Mouse (Mus musculus) heart, adult 2 months (tissue): ENCODE measurements at regions not wholly inside any gene's neighbourhood (a gene's known extent, or its start where the extent isn't known, plus 50 kb on each side); places are given as distances from the start of the nearest gene placed in this dataset.
A peak's percentile ranks its signal among the peaks of the same experiment; 100 is the strongest.

ENCODE experiments used
- DNase-seq, 2 experiments: peaks; one replicate each; pipeline ENCODE4 v3.0.0; 2021
- H3K27ac ChIP-seq: fragments of 200-600 bp; 2 replicates; pipeline ENCODE4 v1.8.1; 2022
- H3K27me3 ChIP-seq: fragments of 200-500 bp; 2 replicates; pipeline ENCODE4 v1.6.1; 2012; ENCODE audit warnings: mild to moderate bottlenecking, low read length, inconsistent platforms, mixed read lengths; ENCODE audit not compliant: control insufficient read depth, insufficient read depth
- H3K36me3 ChIP-seq: fragments of 200-500 bp; 2 replicates; pipeline ENCODE4 v1.6.1; 2012; ENCODE audit warnings: low read length, inconsistent platforms; ENCODE audit not compliant: control insufficient read depth, insufficient read depth
- H3K4me1 ChIP-seq: fragments of 200-500 bp; 2 replicates; pipeline ENCODE4 v1.6.1; 2011; ENCODE audit warnings: low read length; ENCODE audit not compliant: control insufficient read depth, insufficient read depth
- H3K4me3 ChIP-seq: fragments of 200-600 bp; 2 replicates; pipeline ENCODE4 v1.8.1; 2022
- H3K79me2 ChIP-seq: fragments of 200-500 bp; replicated peaks from 2 replicates; pipeline ENCODE4 v1.6.1; 2012; ENCODE audit warnings: mild to moderate bottlenecking, inconsistent platforms, low read length, moderate library complexity, mixed read lengths; ENCODE audit not compliant: control insufficient read depth, insufficient read depth
- H3K9ac ChIP-seq: fragments of 200-500 bp; 2 replicates; pipeline ENCODE4 v1.6.1; 2012; ENCODE audit warnings: low read depth, mild to moderate bottlenecking, control low read depth, inconsistent platforms, low read length, mixed read lengths
- CTCF ChIP-seq: fragments of 200-600 bp; IDR thresholded peaks from 2 replicates; pipeline ENCODE4 v1.8.1; 2022; ENCODE audit warnings: antibody characterized with exemption, mild to moderate bottlenecking, moderate library complexity
- EP300 ChIP-seq: fragments of 200-500 bp; IDR thresholded peaks from 2 replicates; pipeline ENCODE4 v1.6.1; 2011; ENCODE audit warnings: low read depth, low read length, control low read depth; ENCODE audit not compliant: insufficient read depth
- POLR2A ChIP-seq: fragments of 200-500 bp; IDR thresholded peaks from 2 replicates; pipeline ENCODE4 v1.6.1; 2011; ENCODE audit warnings: mild to moderate bottlenecking, low read depth, low read length, control low read depth; ENCODE audit not compliant: insufficient read depth
- WGBS: fragments of 180-500 bp; shearing (Covaris S2); methylation state at CpG from one replicate; pipeline ENCODE4 v1.1.7; 2018; 5-methylcytosine and 5-hydroxymethylcytosine counted together
- intact Hi-C: fragments of 180-260 bp; cut with DNase I; formaldehyde crosslinking; loops from one replicate; pipeline ENCODE4 v1.15.1; 2025

DNA sequence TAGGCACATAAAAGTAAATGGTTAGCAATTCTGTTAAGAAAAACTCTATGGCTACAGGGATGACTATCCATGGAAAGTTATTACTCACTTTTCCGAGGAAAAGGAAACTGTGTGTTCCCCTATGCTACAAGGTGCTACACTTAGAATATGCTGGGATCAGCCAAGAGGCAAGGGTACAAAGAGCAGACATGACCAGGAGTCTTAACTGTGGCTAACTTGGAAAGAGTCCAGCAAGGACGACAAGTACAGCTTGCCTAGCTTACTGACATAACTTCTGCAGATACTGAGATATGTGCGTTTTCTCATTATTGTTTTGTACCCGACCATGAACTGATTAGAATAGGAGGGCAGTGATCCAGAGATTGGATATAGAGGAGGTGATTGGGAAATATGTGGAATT is 296.4 kb downstream of the Gm16223 start:
- intact Hi-C loops = no loop called here
- Histone ChIP-seq H3K4me1 (no peaks in the 10 kb centered on the region), H3K27me3 (no peaks in the 10 kb centered on the region), H3K79me2 (no peaks in the 10 kb centered on the region), H3K9ac (no peak overlapping the region), H3K36me3 (no peaks in the 10 kb centered on the region), H3K4me3 (no peak overlapping the region), H3K27ac (no peak overlapping the region)
- DNase-seq = no peak
- WGBS = 40% methylated on average over 4 of the region's 4 CpGs
- no peak for TF ChIP-seq POLR2A

DNA sequence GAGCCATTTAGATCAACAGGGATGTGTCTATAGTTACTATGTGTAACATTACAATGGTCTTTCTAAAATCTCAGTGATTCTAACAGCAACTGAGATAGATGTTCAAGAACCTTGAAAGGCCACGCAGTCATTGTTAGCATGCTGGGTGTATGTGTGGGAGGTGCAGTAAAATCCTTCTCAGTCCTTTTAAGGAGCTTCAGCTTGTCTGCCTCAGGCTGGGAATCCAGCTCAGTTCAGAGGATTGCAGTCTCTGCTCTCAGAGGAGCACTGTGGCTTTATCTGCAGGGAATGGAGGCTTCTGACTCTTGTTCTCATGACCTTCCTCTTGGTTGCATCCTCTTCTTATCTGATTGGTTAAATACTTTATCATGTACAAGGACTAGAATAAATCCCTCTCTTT is 320.2 kb downstream of the Gm16223 start:
- Histone ChIP-seq H3K9ac (no peak overlapping the region), H3K4me3 (no peak overlapping the region), H3K27ac (no peak overlapping the region), H3K4me1 (no peaks in the 10 kb centered on the region), H3K27me3 (no peaks in the 10 kb centered on the region), H3K36me3 (no peaks in the 10 kb centered on the region), H3K79me2 (no peaks in the 10 kb centered on the region)
- intact Hi-C loops = no loop called here
- no peak for TF ChIP-seq EP300
- TF ChIP-seq POLR2A = no peak
- TF ChIP-seq CTCF = no peak
- 34% methylated on average over 1 of the region's 1 CpGs for WGBS
- no peak for DNase-seq

DNA sequence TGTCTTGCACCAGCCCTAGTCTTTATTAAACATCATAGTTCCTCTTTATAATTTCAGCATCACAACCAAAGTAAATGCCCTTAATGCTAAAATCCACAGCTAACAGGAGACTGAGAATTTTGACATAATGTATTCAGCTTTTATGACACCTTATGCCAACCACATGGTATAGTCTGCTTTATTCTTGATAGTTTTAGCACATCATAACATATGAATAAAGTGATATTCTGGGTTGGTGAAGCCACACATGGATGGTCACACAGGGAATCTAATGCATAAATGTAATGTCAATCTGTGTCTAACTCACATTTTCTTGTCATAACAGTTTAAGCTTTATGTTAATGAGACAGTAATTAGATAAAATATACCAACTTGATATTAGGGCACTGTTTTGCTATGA is 328.9 kb downstream of the Gm16223 start:
- Histone ChIP-seq H3K4me1 (no peaks in the 10 kb centered on the region), H3K4me3 (no peak overlapping the region), H3K27me3 (no peaks in the 10 kb centered on the region), H3K9ac (no peak overlapping the region), H3K27ac (no peak overlapping the region), H3K79me2 (no peaks in the 10 kb centered on the region), H3K36me3 (no peaks in the 10 kb centered on the region)
- no peak for DNase-seq
- no peak for TF ChIP-seq POLR2A
- no peak for TF ChIP-seq EP300
- TF ChIP-seq CTCF = no peak
- intact Hi-C loops = no loop called here

DNA sequence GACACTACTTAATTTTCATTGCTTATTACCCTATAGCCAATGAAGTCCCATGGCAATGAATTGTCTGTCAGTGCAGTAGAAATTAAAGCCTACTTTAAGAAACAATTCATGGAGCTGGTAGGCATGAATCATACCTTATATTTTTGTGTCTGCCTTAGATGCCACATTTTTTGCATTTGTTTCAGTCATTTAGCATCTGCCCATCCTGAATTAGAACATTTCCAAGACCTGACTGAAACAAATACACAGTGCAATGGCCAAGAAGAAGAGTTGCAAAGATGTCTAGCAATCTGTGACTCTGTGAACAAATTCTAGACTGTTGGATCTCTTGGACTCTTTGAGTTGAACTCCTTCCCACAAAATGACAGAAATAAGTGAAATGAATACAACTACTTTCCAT is 342.2 kb downstream of the Gm16223 start:
- H3K9ac ChIP-seq = no peak overlapping the region
- no peak overlapping the region for H3K4me3 ChIP-seq
- intact Hi-C loops = loop anchor here (10.0 kb wide), 1 partner anchor 825 kb away; the partner anchor contains the start of gene Cpeb2
- H3K79me2 ChIP-seq = no peaks in the 10 kb centered on the region
- H3K27ac ChIP-seq = no peak overlapping the region
- no peak for DNase-seq
- no peaks in the 10 kb centered on the region for H3K27me3 ChIP-seq
- no peaks in the 10 kb centered on the region for H3K36me3 ChIP-seq
- H3K4me1 ChIP-seq = no peaks in the 10 kb centered on the region
- no peak for TF ChIP-seq CTCF
- no peak for TF ChIP-seq POLR2A
- TF ChIP-seq EP300 = no peak

DNA sequence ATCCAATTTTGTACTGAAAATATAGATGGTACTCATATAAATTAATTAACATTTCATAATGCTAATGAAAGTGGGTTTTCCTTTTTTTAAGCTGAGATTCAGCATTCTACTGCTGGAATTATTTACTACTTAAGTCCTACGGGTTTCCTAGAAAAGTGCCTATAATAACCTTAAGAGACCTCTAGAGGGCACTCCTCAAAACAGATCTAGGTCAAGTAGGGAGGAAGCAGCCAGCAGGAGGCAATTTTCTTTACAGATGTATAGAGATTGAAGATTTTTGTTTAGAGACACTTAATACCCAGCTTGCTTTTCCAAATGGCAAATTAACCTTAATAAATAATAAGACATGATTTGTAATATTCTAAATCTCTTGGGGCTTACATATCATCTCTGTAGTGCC is 344.5 kb downstream of the Gm16223 start:
- intact Hi-C loops = loop anchor here (10.0 kb wide), 1 partner anchor 823 kb away; the partner anchor contains the start of gene Cpeb2
- TF ChIP-seq EP300 (no peak), CTCF (peak; percentile 73), POLR2A (no peak)
- no peak overlapping the region for H3K4me3 ChIP-seq
- no peaks in the 10 kb centered on the region for H3K79me2 ChIP-seq
- no peaks in the 10 kb centered on the region for H3K27me3 ChIP-seq
- DNase-seq = no peak
- H3K4me1 ChIP-seq = no peaks in the 10 kb centered on the region
- no peaks in the 10 kb centered on the region for H3K36me3 ChIP-seq
- WGBS = 8% methylated on average over 1 of the region's 1 CpGs
- H3K27ac ChIP-seq = no peak overlapping the region
- no peak overlapping the region for H3K9ac ChIP-seq

DNA sequence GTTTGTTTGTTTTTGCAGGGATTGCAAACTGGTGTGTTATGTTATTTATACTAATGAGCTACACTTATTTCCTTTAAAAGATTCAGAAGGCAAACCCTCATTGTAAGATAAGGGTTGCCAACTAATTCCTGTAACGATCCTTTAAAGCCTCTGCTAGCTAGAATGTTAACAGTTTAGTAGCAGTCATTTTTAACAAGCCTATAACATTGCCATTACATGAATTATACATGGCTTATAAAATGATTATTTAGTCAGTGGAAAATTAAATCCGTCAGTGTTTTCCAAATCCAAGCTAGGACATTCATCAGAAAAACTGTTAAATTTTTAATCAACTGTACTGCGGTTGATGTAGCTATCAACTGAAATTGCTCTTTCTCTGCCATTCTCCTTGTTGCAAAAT is 358.1 kb downstream of the Gm16223 start:
- no peak overlapping the region for H3K27ac ChIP-seq
- no peaks in the 10 kb centered on the region for H3K36me3 ChIP-seq
- H3K9ac ChIP-seq = no peak overlapping the region
- no peaks in the 10 kb centered on the region for H3K79me2 ChIP-seq
- H3K4me3 ChIP-seq = no peak overlapping the region
- H3K27me3 ChIP-seq = no peaks in the 10 kb centered on the region
- H3K4me1 ChIP-seq = no peaks in the 10 kb centered on the region
- no peak for DNase-seq
- WGBS = 73% methylated on average over 3 of the region's 3 CpGs
- TF ChIP-seq EP300 (no peak), CTCF (no peak), POLR2A (no peak)
- intact Hi-C loops = no loop called here

DNA sequence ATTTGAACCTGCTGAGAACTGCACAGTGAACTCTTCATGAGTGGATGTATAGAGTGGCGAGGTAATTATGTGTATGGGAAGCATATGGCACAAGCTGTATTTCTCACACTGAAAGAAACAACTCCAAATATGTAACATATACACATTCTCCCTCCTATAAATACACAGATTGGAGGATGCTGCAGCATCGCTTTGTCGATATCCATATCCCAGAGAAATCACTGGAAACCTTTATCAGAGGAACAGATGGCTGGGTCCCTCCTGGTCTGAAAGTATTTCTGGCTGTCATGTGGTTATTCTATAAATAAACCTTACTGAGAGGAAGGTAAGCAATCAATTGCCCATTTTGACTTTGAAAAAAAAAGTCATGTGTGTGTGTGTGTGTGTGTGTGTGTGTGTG is 365.4 kb downstream of the Gm16223 start:
- TF ChIP-seq CTCF = no peak
- TF ChIP-seq POLR2A = no peak
- no peak for TF ChIP-seq EP300
- H3K4me1 ChIP-seq = no peaks in the 10 kb centered on the region
- no peak overlapping the region for H3K4me3 ChIP-seq
- H3K79me2 ChIP-seq = no peaks in the 10 kb centered on the region
- H3K36me3 ChIP-seq = no peaks in the 10 kb centered on the region
- intact Hi-C loops = no loop called here
- H3K27ac ChIP-seq = no peak overlapping the region
- no peak overlapping the region for H3K9ac ChIP-seq
- 71% methylated on average over 3 of the region's 3 CpGs for WGBS
- DNase-seq = no peak
- H3K27me3 ChIP-seq = no peaks in the 10 kb centered on the region
